Mouse (Mus musculus): ENCODE measurements around the gene H1f0.
"Not testable (repeated sequence)": the region's sequence is repeated elsewhere in the genome, so short reads cannot be mapped to it uniquely, and the experiment has no call there.

Gene H1f0

DNA sequence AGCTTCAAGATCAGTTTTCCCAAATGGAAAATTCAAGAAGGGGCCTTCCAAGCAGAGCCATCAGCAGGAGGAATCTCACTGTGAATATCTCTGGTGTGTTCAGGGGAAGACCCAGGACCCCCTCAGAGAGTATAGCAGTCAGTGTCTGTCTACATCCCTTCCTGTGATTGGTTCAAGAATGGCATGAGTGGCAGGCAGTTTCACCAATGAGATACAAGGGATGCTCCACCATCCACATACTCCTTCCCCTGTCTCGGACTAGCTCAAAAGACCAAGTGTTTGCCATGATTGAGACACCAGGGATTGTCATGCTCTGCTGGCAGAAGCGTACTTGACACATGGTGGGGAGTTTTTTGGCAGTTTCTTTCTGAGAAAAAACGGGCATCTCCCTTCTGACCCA is 21.6 kb upstream of the H1f0 start:
- peak; percentile 40 for DNase-seq

- DNase-seq: no peak
These were observed 21.2 kb upstream of the H1f0 start for GRCm38 (mm10) chr15:79007059-79007458.

DNA sequence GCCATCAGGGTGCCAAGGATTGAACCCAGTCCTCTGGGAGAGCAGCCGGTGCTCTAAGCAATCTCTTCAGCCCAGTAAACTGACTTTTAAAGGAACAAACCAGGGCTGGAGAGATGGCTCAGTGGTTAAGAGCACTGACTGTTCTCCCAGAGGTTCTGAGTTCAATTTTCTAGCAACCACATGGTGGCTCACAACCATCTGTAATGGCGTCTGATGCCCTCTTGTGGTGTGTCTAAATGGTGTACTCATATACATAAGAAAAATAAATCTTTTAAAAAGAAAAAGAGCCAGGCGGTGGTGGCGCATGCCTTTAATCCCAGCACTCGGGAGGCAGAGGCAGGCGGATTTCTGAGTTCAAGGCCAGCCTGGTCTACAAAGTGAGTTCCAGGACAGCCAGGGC is 20.4 kb upstream of the H1f0 start:
- not testable (repeated sequence) for DNase-seq

- DNase-seq: no peak
These were observed 18.5 kb upstream of the H1f0 start for GRCm38 (mm10) chr15:79009734-79010133.

GRCm38 (mm10) chr15:79011550-79011949 is 16.7 kb upstream of the H1f0 start:
- no peak for DNase-seq

DNA sequence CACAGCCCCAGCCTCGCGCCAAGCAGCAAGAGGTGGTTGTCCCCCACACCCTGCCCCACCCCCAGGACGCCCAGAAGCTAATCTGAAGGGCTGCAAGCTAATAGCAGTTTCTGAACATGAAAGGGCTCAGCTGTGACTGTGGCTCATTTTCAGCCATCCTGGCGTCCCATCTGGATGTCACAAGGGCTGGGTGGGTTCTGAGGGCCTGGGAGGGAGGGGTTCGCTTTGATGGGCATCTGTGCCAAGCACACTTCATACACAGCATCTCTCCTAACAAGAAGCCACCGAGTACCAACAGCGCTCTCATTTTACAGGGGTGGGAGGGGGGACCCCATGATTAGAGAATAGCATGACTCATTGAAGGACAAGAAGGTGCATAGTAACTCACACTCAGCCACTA is 14.9 kb upstream of the H1f0 start:
- DNase-seq: no peak

GRCm38 (mm10) chr15:79018191-79018590 is 10.1 kb upstream of the H1f0 start:
- DNase-seq: no peak

- DNase-seq: no peak
These were observed 9.4 kb upstream of the H1f0 start for GRCm38 (mm10) chr15:79018886-79019285.

GRCm38 (mm10) chr15:79022671-79023230 is 5.5 kb upstream of the H1f0 start:
- DNase-seq: no peak

DNA sequence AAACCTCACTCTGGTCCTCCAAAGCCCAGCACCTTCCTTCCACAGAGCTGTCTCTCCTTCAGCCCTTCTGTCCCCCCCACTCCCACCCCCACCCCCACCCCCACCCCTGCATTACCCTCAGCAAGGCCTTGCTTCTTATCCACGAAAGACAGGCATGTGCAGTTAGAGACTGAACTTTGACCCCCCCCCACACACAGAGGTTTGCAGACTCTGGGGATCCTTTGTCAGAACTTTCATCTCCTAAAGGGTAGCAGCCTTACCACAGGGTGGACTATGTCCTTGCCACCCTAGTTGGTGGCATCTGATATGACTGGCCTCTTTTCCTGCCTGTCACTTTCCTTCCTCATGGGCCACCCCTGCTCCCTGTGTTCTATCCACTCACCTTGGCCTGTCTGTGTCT is 4.9 kb upstream of the H1f0 start:
- DNase-seq: no peak

- DNase-seq: no peak
These were observed 2.5 kb upstream of the H1f0 start for GRCm38 (mm10) chr15:79025687-79026308.

GRCm38 (mm10) chr15:79026511-79027290 is 1.5 kb upstream of the H1f0 start:
- no peak for DNase-seq

DNA sequence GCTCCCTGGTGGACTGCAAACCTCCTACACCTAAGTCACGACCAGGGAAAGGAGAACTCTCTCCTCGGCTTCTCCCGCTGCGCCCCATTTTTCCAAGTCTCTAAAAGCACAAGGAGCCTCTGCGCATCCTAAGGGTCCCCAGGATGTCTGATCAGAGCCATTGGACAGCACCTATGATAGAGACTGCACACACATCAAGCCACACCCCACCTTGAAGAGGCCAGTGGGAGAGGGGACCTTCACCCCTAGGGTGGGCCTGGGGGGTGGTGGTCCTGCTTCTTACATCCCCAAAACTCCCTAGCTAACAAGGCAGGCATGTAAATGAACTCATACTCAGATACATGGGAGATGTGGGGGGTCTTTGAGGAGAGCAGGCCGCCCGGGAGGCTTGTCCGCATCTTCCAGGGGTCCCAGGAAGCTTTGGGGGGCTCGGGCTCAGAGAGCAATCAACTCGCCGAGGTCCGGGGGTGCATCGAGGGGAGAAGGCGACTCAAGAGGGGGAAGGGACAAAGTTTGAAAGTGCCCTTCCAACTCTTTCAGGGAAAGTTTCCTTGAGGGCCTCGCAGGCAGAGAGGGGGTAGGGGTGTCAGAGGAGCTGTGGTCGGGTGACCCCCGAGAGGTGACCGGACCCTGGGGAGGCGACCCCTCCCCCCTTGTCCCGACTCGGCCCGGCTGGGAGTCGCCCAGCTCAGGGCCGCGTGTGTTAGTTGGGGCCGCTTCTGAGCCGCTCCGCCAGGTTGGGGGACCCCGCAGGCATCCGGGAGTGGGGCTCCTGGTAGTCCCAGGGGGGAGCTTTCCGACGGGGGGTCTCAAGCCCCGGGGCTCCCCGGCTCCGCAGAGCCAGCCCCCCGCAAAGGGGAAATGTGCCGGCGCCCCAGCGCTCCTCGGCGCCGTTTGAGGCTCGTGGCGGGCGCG is 702 bp upstream of the H1f0 start:
- DNase-seq: peak; percentile 62

- DNase-seq: no peak
These were observed 704 bp downstream of the H1f0 start for GRCm38 (mm10) chr15:79028823-79029484.

GRCm38 (mm10) chr15:79029519-79030241 is 1.4 kb downstream of the H1f0 start:
- DNase-seq: no peak

GRCm38 (mm10) chr15:79030551-79031435 is 2.5 kb downstream of the H1f0 start:
- peak; percentile 75 for DNase-seq

- DNase-seq: not testable (repeated sequence)
These were observed 3.7 kb downstream of the H1f0 start for GRCm38 (mm10) chr15:79031908-79032307.

DNA sequence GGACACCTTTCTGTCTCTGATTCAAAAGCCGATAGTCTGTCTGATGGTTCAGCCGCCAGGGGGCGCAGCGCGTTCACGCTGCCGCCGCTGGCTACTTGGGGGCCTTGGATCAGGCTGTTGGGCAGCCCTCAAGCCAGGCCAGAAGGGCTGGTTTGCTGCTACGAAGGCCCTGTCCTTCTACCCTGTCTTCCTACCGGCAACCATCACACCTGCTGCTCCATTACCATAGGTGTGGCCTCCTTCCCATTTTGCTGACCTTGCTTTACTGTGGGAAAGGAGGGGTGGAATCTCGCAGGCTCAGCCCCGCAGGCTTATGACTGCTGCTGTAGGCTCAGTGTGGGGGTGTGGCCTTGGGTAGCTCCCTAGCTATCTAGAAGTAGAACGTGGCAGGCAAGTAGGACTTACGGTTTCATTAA is 9.7 kb downstream of the H1f0 start:
- DNase-seq: peak; percentile 87

DNA sequence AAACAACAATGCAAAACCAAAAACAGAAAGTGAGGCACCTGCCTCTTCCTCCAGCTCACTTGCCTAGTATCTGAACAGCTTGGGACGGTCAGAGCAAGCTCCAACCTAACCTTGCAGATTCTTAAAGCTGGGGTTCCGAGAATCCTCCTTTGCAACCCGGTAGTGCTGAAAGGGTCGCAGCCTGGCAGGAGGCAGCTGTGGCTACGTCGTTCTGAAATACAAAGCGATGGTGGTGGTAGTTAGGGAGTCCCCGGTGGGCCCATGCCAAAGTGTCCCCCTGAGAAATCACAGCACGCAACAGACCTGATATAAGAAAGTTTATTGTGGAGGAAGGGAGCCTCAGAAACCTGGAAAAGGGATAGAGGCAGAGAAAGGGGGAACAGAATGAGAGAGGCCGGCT is 10.1 kb downstream of the H1f0 start:
- DNase-seq: no peak

GRCm38 (mm10) chr15:79038853-79039252 is 10.6 kb downstream of the H1f0 start:
- peak; percentile 97 for DNase-seq
